8 mouse cellular contexts compared by ENCODE assay signal in genomic region chr9:108201160-108201559, GRCm38 (mm10). TPM values are rescaled to one million over a fixed set of nuclear protein-coding genes. Genes with fewer than 3 reads are reported as not detected.
DNase-seq lines count a peak whose midpoint lies in the region; ATAC-seq and TF ChIP-seq lines count a peak whose summit lies in the region.

No protein-coding gene starts in this region.

- peak; percentile 49; the same call in 1 of the 2 replicates for TF ChIP-seq POLR2A in cortical plate, adult 2 months (IDR thresholded peaks at IDR 0.05; ENCODE audit: extremely low read depth, insufficient read depth, low read length)

- H3K4me1 ChIP-seq in cortical plate, adult 2 months (ENCODE audit: control insufficient read depth, insufficient read depth, low read length), result peaks cover 7% of the 10 kb centered on the region

- peak; percentile 68 for TF ChIP-seq CTCF in cortical plate, adult 2 months (IDR thresholded peaks at IDR 0.05; ENCODE audit: extremely low read depth, insufficient read depth, low read length)

- H3K4me3 ChIP-seq in cortical plate, adult 2 months (ENCODE audit: insufficient read depth, low read length), result no peak overlapping the region

- DNase-seq in gastrocnemius, adult 8-10 months (ENCODE audit: low spot score in 2 of 2), result peak; percentile 89 to 93
- DNase-seq in hindlimb bud, embryonic 11.5 days (ENCODE audit: extremely low spot score, low read depth, low spot score), result peak; percentile 93
- DNase-seq in left cerebral cortex, adult 8-10 months (ENCODE audit: low spot score in 2 of 2), result peak; percentile 60 to 95
- peak; percentile 90 for DNase-seq in right cerebral cortex, postnatal 14 days
- peak; percentile 87 to 94 for DNase-seq in urinary bladder, postnatal 36 days (ENCODE audit: low spot score in 2 of 2)

- ATAC-seq in activated CD4-positive, CD25-positive, alpha-beta regulatory T cell, adult 4 months, result peak; percentile 95
- peak; percentile 94 for ATAC-seq in megakaryocyte progenitor cell, adult 5-6 weeks (replicated peaks; ENCODE audit: poor library complexity)

- H3K27ac ChIP-seq in cortical plate, adult 2 months (ENCODE audit: insufficient read depth, low read length), result no peak overlapping the region

RNA-seq across cellular contexts. Expression of gene Bsn, which starts 11.0 kb away (rescaled TPM):
- under 1 TPM; 0.33 to 0.73 TPM for polyA plus RNA-seq in activated CD4-positive, CD25-positive, alpha-beta regulatory T cell, adult 4 months (2017; shearing (Covaris generic))
- polyA plus RNA-seq in cortical plate, adult 2 months (2012; rRNA removed), result 105 and 106 TPM in 2 replicates
- under 1 TPM; 0.02 to 0.07 (median 0.04) TPM for total RNA-seq in gastrocnemius, adult 8-10 months (2022)
- total RNA-seq in left cerebral cortex, adult 8-10 months (2022), result 100 to 1,000 TPM; 208 to 264 (median 232) TPM
- 4.7 and 5.5 TPM in 2 replicates for total RNA-seq in megakaryocyte progenitor cell, adult 5-6 weeks (2015)
- total RNA-seq in megakaryocyte progenitor cell, adult 5-6 weeks (2017), result 3.2 and 4.0 TPM in 2 replicates

Comparison
In these comparisons a context has a peak if more than half of its experiments do, and no peak if none do; other contexts are left out.
1. RNA of gene Bsn, which starts 11.0 kb away (total RNA-seq): 208 to 264 TPM in left cerebral cortex, adult 8-10 months; 3.2 to 5.5 TPM in megakaryocyte progenitor cell, adult 5-6 weeks and 0.02 to 0.07 TPM in gastrocnemius, adult 8-10 months; every median in the first group is over 10 times any median in the second.
2. Peak in every context shown above with its lines, with median percentiles within 50 percentile points of each other: DNase-seq.